Comparison of ENCODE assay signal across 9 mouse cellular contexts in the genomic region with DNA sequence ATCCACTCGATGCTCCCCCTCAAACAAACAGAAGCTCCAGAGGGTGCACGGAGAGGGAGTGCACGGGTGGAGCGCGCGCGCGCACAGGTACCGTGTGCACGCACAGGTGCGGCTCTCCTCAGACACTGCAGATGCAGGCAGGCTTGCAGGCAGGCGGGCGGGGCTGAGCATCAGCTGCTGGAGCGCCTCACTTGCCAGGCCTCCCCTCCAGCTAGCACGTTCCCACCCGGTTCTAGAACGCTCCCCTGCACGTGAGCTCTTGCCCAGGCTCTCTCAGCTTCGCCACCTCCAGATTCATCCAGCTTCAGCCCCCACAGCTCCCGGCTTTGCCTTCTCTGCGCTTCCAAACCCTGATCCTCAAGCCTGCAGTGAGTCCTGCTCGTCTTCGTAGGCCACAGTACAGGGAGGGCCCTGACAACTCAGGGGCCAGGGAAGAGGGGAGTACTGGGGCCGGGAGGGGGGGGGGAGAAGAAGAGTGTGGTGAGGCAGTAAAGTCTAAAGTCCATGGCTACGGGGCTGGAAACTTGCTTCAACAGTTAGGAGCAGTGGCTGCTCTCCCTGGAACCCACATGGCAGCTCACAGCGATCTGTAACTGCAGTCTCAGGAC. TPM values are rescaled to one million over a fixed set of nuclear protein-coding genes. Genes with fewer than 3 reads are reported as not detected.
DNase-seq lines count a peak whose midpoint lies in the region; ATAC-seq lines count a peak whose summit lies in the region.
"Had no signal": no experiment of that assay in that cellular context is flagged by ENCODE, and none has a peak within 500 bp of the region (broad histone marks: within the 10 kb centered on the region; RNA-seq: fewer than 3 reads in every experiment).

No protein-coding gene starts in this region.

- H3K4me2 ChIP-seq in forebrain, embryonic 13.5 days, result peak overlapping the region; percentile 48

- 14% methylated on average over 26 of the region's 26 CpGs for WGBS in forebrain, embryonic 13.5 days

- peak overlapping the region; percentile 15; the same call in 1 of the 2 replicates for H3K4me3 ChIP-seq in forebrain, embryonic 13.5 days

- H3K4me1 ChIP-seq in forebrain, embryonic 13.5 days, result peaks cover 6% of the 10 kb centered on the region

- H3K27me3 ChIP-seq in forebrain, embryonic 13.5 days, result peaks cover 18% of the 10 kb centered on the region

- no peaks in the 10 kb centered on the region for H3K9me3 ChIP-seq in forebrain, embryonic 13.5 days (replicated peaks)

- ATAC-seq in forebrain, embryonic 13.5 days, result peak; percentile 53; the same call in 1 of the 2 replicates
- ATAC-seq in inflammation-experienced regulatory T-cells, adult 6 months, result no peak

- H3K9ac ChIP-seq in forebrain, embryonic 13.5 days, result no peak overlapping the region; the same call in 1 of the 2 replicates

- no peak overlapping the region; the same call in 1 of the 2 replicates for H3K27ac ChIP-seq in forebrain, embryonic 13.5 days

- H3K36me3 ChIP-seq in forebrain, embryonic 13.5 days (ENCODE audit: poor library complexity, severe bottlenecking), result no peaks in the 10 kb centered on the region
- H3K36me3 ChIP-seq: G1E had no signal

- DNase-seq in layer of hippocampus, adult 11-12 months (ENCODE audit: low spot score), result peak; percentile 53
- no peak for DNase-seq in layer of hippocampus, postnatal 36 days
- DNase-seq in left cerebral cortex, adult 9 months (ENCODE audit: low spot score in 2 of 2), result peak; percentile 62 to 77
- peak; percentile 78 to 81 for DNase-seq in right cerebral cortex, postnatal 10 days (ENCODE audit: low spot score in 2 of 2)
- no peak for DNase-seq in gastrocnemius, adult 18-20 months (ENCODE audit: low spot score)
- DNase-seq in heart, adult 11 months, result no peak

RNA-seq across cellular contexts. Expression of a gene that starts 44.3 kb away (rescaled TPM):
- 100 to 1,000 TPM; 223 to 249 TPM for total RNA-seq in layer of hippocampus, postnatal 36 days (2021)
- 13.3 and 17.1 TPM in 2 replicates for polyA plus RNA-seq in forebrain, embryonic 13.5 days (2015; fragmentation: Nextera tagmentation; extraction: Ambion mirVana)
- polyA plus RNA-seq in inflammation-experienced regulatory T-cells, adult 6 months (2017; shearing (Covaris generic)), result 1 to 10 TPM in 1 of 3 experiments, under 1 TPM in 2; 0.14 to 1.1 (median 0.78) TPM
- under 1 TPM; 0.07 to 0.37 TPM for total RNA-seq in gastrocnemius, adult 18-20 months (2021)
- polyA plus RNA-seq: G1E had no signal

Comparison
In these comparisons a context has a peak if more than half of its experiments do, and no peak if none do; other contexts are left out.
1. DNase-seq: peak in layer of hippocampus, adult 11-12 months (single experiment), left cerebral cortex, adult 9 months (2 of 2) and right cerebral cortex, postnatal 10 days (2 of 2); none in layer of hippocampus, postnatal 36 days (0 of 2), gastrocnemius, adult 18-20 months (single experiment) and heart, adult 11 months (single experiment).
2. RNA of a gene that starts 44.3 kb away (total RNA-seq): 223 to 249 TPM in layer of hippocampus, postnatal 36 days; 0.07 to 0.37 TPM in gastrocnemius, adult 18-20 months; every median in the first group is over 100 times any median in the second.